Mouse (Mus musculus) small intestine, adult 2 months (tissue): ENCODE results near the gene Alg12.

ENCODE experiments used
- CTCF ChIP-seq: fragments of 200-500 bp; IDR thresholded peaks from 2 replicates; pipeline ENCODE4 v1.5.1; 2012; ENCODE audit warnings: low read depth, mild to moderate bottlenecking, control low read depth, inconsistent platforms, low read length, moderate library complexity, mixed read lengths; ENCODE audit not compliant: insufficient replicate concordance, insufficient read length; ENCODE audit errors: extremely low read depth
- POLR2A ChIP-seq: fragments of 200-500 bp; IDR thresholded peaks from 2 replicates; pipeline ENCODE4 v1.6.1; 2012; ENCODE audit warnings: low read depth, mild to moderate bottlenecking, control low read depth, inconsistent platforms, low read length, moderate library complexity

- TF ChIP-seq CTCF (peak; percentile 8; the same call in 1 of the 2 replicates), POLR2A (no peak)
Observed at GRCm38 (mm10) chr15:88855896-88856417, 36.8 kb upstream of the Alg12 start.
